Mouse (Mus musculus): Measurements from ENCODE around the gene Rhobtb3.
"Not testable (repeated sequence)": the region's sequence is repeated elsewhere in the genome, so short reads cannot be mapped to it uniquely, and the experiment has no call there.

Rhobtb3 gene

GRCm38 (mm10) chr13:75929071-75929470, 14.7 kb downstream of the Rhobtb3 start:
- DNase-seq (ENCODE audit: extremely low spot score): not testable (repeated sequence)

- no peak for DNase-seq (ENCODE audit: extremely low spot score)
Measured at GRCm38 (mm10) chr13:75927951-75928350, 15.8 kb downstream of the Rhobtb3 start.

- no peak for DNase-seq (ENCODE audit: extremely low spot score)
Measured at GRCm38 (mm10) chr13:75914151-75914550, 29.6 kb downstream of the Rhobtb3 start.

GRCm38 (mm10) chr13:75908187-75908586, 35.5 kb downstream of the Rhobtb3 start:
- DNase-seq (ENCODE audit: extremely low spot score): no peak

- DNase-seq (ENCODE audit: extremely low spot score): no peak
Measured at GRCm38 (mm10) chr13:75907133-75907532, 36.6 kb downstream of the Rhobtb3 start.

GRCm38 (mm10) chr13:75904660-75905059, 39.1 kb downstream of the Rhobtb3 start:
- no peak for DNase-seq (ENCODE audit: extremely low spot score)

GRCm38 (mm10) chr13:75900928-75901327, 42.8 kb downstream of the Rhobtb3 start:
- not testable (repeated sequence) for DNase-seq (ENCODE audit: extremely low spot score)

GRCm38 (mm10) chr13:75892876-75893275, 50.8 kb downstream of the Rhobtb3 start:
- DNase-seq (ENCODE audit: extremely low spot score): no peak

GRCm38 (mm10) chr13:75892291-75892690, 51.4 kb downstream of the Rhobtb3 start:
- DNase-seq (ENCODE audit: extremely low spot score): no peak

- no peak for DNase-seq (ENCODE audit: extremely low spot score)
Measured at GRCm38 (mm10) chr13:75891868-75892267, 51.9 kb downstream of the Rhobtb3 start.

GRCm38 (mm10) chr13:75883792-75884191, 59.9 kb downstream of the Rhobtb3 start:
- DNase-seq (ENCODE audit: extremely low spot score): no peak

- no peak for DNase-seq (ENCODE audit: extremely low spot score)
Measured at GRCm38 (mm10) chr13:75880501-75880900, 63.2 kb downstream of the Rhobtb3 start.

GRCm38 (mm10) chr13:75879756-75880155, 64.0 kb downstream of the Rhobtb3 start:
- DNase-seq (ENCODE audit: extremely low spot score): no peak

- DNase-seq (ENCODE audit: extremely low spot score): peak; percentile 40
Measured at GRCm38 (mm10) chr13:75877907-75878306, 65.8 kb downstream of the Rhobtb3 start.

- DNase-seq (ENCODE audit: extremely low spot score): no peak
Measured at GRCm38 (mm10) chr13:75876592-75876991, 67.1 kb downstream of the Rhobtb3 start.

GRCm38 (mm10) chr13:75876188-75876587, 67.5 kb downstream of the Rhobtb3 start:
- not testable (repeated sequence) for DNase-seq (ENCODE audit: extremely low spot score)

- DNase-seq (ENCODE audit: extremely low spot score): no peak
Measured at GRCm38 (mm10) chr13:75874608-75875376, 68.9 kb downstream of the Rhobtb3 start.

- DNase-seq (ENCODE audit: extremely low spot score): no peak
Measured at GRCm38 (mm10) chr13:75867876-75868275, 75.8 kb downstream of the Rhobtb3 start.

GRCm38 (mm10) chr13:75865486-75866184, 78.1 kb downstream of the Rhobtb3 start:
- no peak for DNase-seq (ENCODE audit: extremely low spot score)

GRCm38 (mm10) chr13:75859264-75859844, 84.4 kb downstream of the Rhobtb3 start:
- no peak for DNase-seq (ENCODE audit: extremely low spot score)

- no peak for DNase-seq (ENCODE audit: extremely low spot score)
Measured at GRCm38 (mm10) chr13:75853118-75853517, 90.6 kb downstream of the Rhobtb3 start.

GRCm38 (mm10) chr13:75852027-75852426, 91.7 kb downstream of the Rhobtb3 start:
- no peak for DNase-seq (ENCODE audit: extremely low spot score)

- DNase-seq (ENCODE audit: extremely low spot score): no peak
Measured at GRCm38 (mm10) chr13:75847027-75847426, 96.7 kb downstream of the Rhobtb3 start.

Data from embryo, embryonic 9.5 days (tissue).